Mouse (Mus musculus) regulatory T cell (primary cell): ENCODE measurements at regions not wholly inside any gene's neighbourhood (a gene's known extent, or its start where the extent isn't known, plus 50 kb on each side); places are given as distances from the start of the nearest gene placed in this dataset.

Source experiments
- in situ Hi-C: fragments of 300-600 bp; cut with MboI, MseI; formaldehyde crosslinking; loops from one replicate; pipeline ENCODE4 v1.15.1; 2025; ENCODE audit warnings: high pct_unique_total_duplicates

GRCm38 (mm10) chr14:120146908-120147770 is 104.9 kb upstream of the Oxgr1 start:
- in situ Hi-C loops = loop anchor here (10.0 kb wide), 1 partner anchor 258 kb away; no protein-coding TSS in a partner anchor

- in situ Hi-C loops = loop anchor here (10.0 kb wide), 1 partner anchor 256 kb away; no protein-coding TSS in a partner anchor
These were observed 106.6 kb upstream of the Oxgr1 start for GRCm38 (mm10) chr14:120148803-120149202.

- in situ Hi-C loops = loop anchor here (10.0 kb wide), 1 partner anchor 255 kb away; no protein-coding TSS in a partner anchor
These were observed 107.1 kb upstream of the Oxgr1 start for GRCm38 (mm10) chr14:120149341-120149741.

- in situ Hi-C loops = no loop called here
These were observed 108.4 kb upstream of the Oxgr1 start for GRCm38 (mm10) chr14:120150589-120150988.

DNA sequence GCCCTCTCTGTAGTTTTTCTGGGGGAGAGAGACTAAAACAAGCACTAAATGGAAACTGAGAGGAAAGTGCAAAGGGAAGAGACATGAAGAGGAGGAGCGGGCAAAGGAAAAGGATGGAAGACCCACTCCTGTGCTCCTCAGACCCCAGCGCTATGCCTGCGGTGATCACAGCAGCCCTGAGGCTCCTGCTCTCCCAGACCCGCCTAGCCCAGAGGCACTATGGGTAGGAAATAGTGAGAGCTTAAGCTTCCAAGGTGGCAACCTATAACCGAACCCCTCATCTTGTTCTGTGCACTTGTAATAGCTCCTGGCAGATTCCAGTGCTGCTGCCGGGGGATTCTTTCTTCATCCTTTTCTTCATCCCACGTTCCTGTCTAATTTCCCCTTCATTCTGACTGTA is 112.2 kb upstream of the Oxgr1 start:
- in situ Hi-C loops = no loop called here

DNA sequence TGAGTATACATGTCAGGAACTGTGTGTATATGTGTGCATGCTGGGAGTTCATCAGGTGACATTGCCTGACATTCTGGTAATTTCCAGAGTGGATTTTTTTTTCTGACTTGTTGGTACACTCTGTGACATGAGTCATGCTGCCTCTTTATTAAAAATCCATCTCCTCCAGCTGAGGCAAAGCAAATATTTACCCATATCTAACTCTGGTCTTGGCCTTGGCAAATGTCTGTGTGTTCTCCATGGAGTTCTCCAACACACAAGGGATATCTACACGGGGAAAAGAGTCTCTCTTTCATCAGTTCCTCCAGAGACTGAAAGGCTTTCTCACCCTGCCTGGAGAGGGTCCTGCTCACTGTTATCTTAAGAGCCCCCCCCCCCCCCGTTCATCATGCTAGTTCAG is 111.3 kb upstream of the Mbnl2 start:
- in situ Hi-C loops = no loop called here

DNA sequence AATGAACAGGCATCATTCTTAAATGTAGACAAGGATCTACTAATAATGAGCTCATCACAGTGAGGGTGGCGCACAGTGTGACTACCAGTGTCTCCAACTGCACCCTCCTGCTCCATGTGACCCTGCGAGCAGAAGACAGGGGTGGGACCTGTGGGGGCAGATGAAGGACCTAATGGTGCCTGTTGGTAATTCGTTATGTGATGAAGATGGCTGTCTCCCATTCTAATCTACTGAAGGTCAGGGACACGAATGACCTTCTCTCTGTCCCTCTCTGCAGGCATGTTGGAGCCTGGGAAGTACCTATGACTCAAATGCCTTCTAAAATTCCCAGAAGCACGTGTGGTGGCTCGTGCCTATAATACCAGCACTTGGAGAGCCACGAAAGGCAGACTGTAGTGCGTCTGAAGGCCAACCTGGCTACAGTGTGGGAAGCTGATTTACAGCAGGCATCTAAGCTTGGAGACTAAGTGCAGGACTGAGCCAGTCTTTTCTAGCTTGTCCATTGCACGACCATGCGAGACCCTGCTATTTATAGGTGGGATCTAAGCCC is 109.9 kb upstream of the Mbnl2 start:
- in situ Hi-C loops = no loop called here

- in situ Hi-C loops = no loop called here
These were observed 104.7 kb upstream of the Mbnl2 start for GRCm38 (mm10) chr14:120170733-120171132.

- in situ Hi-C loops = no loop called here
These were observed 103.4 kb upstream of the Mbnl2 start for GRCm38 (mm10) chr14:120172058-120172457.

- in situ Hi-C loops = no loop called here
These were observed 102.6 kb upstream of the Mbnl2 start for GRCm38 (mm10) chr14:120172844-120173243.

GRCm38 (mm10) chr14:120174615-120175014 is 100.9 kb upstream of the Mbnl2 start:
- in situ Hi-C loops = no loop called here

- in situ Hi-C loops = no loop called here
These were observed 80.3 kb upstream of the Mbnl2 start for GRCm38 (mm10) chr14:120195218-120195617.

DNA sequence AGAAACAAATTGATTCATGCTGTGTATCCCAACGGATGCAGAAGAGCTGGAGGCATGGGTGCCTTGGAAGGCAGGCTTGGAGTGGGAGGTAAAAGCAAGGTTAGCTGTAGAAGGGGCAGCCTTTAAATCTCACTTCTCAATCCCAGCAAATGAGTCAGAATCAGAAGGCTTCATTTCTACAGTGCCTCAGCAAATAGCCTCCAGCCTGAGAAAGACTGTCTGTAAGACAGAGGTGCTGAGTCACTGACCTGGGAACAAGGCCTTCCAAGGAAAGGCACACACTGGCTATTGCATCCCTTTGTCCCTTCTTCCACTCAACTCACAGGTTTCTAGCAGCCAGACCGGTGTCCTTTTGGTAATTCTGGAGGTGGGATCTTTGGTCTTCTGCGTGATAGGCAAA is 63.7 kb upstream of the Mbnl2 start:
- in situ Hi-C loops = no loop called here

DNA sequence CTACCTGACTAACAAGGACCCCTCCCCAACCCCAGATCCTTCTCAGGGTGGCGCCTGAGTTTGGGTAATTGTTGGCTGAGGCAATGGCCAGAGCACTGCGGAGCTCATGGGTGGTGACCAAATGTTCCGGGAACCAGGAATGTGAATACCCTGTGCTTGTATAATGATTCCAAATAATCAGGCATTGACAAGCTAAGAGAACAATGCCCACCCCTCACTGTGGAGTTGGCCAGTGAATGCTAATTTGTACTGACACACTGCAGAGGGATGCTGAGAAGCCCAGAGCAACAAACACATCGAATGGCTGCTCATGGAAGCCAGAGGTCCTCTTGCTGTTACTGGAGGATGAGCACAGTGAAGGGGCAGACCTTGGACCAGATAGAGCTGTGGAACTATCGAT is 62.8 kb upstream of the Mbnl2 start:
- in situ Hi-C loops = no loop called here

- in situ Hi-C loops = no loop called here
These were observed 56.2 kb upstream of the Mbnl2 start for GRCm38 (mm10) chr14:120219224-120219623.

GRCm38 (mm10) chr14:120223528-120224201 is 51.8 kb upstream of the Mbnl2 start:
- in situ Hi-C loops = no loop called here

- in situ Hi-C loops = no loop called here
These were observed 51.1 kb upstream of the Mbnl2 start for GRCm38 (mm10) chr14:120224202-120224846.

DNA sequence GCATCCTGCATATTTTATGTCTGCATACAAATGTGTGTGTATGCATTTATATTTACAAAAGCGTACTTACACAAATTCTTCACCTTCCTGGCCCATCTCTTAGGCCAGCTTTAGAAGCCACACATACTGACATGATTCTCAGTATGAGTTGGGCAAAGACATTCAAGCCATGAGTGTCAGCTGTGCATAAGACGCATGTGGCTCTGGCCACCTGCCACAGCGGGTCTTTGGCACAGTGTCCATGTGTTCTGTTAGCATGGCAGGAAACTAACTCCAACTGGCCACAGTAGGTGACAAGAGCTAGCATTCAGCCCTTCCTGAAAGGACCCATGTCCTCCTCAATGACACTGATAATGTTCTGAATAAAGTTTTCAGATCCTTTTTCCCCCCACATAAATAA is 49.8 kb upstream of the Mbnl2 start:
- in situ Hi-C loops = no loop called here
